Mouse (Mus musculus): Measurements from ENCODE around the gene Dgkb.

The Dgkb gene

GRCm38 (mm10) chr12:38371597-38371996 is 554.1 kb downstream of the Dgkb start:
- DNase-seq (ENCODE audit: low read depth, low spot score), result no peak

GRCm38 (mm10) chr12:38374159-38374558 is 556.6 kb downstream of the Dgkb start:
- no peak for DNase-seq (ENCODE audit: low read depth, low spot score)

- no peak for DNase-seq (ENCODE audit: low read depth, low spot score)
Measured at GRCm38 (mm10) chr12:38385942-38386341, 568.4 kb downstream of the Dgkb start.

- no peak for DNase-seq (ENCODE audit: low read depth, low spot score)
Measured at GRCm38 (mm10) chr12:38386991-38387390, 569.5 kb downstream of the Dgkb start.

- no peak for DNase-seq (ENCODE audit: low read depth, low spot score)
Measured at GRCm38 (mm10) chr12:38387654-38388053, 570.1 kb downstream of the Dgkb start.

- DNase-seq (ENCODE audit: low read depth, low spot score), result no peak
Measured at GRCm38 (mm10) chr12:38388243-38388642, 570.7 kb downstream of the Dgkb start.

- no peak for DNase-seq (ENCODE audit: low read depth, low spot score)
Measured at GRCm38 (mm10) chr12:38397754-38398312, 580.3 kb downstream of the Dgkb start.

GRCm38 (mm10) chr12:38400089-38400488 is 582.6 kb downstream of the Dgkb start:
- DNase-seq (ENCODE audit: low read depth, low spot score), result no peak

- DNase-seq (ENCODE audit: low read depth, low spot score), result no peak
Measured at GRCm38 (mm10) chr12:38435364-38436130, 618.0 kb downstream of the Dgkb start.

GRCm38 (mm10) chr12:38436131-38436436 is 618.6 kb downstream of the Dgkb start:
- DNase-seq (ENCODE audit: low read depth, low spot score), result no peak

- no peak for DNase-seq (ENCODE audit: low read depth, low spot score)
Measured at GRCm38 (mm10) chr12:38450323-38451087, 633.0 kb downstream of the Dgkb start.

GRCm38 (mm10) chr12:38451677-38452076 is 634.2 kb downstream of the Dgkb start:
- DNase-seq (ENCODE audit: low read depth, low spot score), result no peak

- no peak for DNase-seq (ENCODE audit: low read depth, low spot score)
Measured at GRCm38 (mm10) chr12:38468191-38468590, 650.7 kb downstream of the Dgkb start.

- DNase-seq (ENCODE audit: low read depth, low spot score), result no peak
Measured at GRCm38 (mm10) chr12:38468605-38469004, 651.1 kb downstream of the Dgkb start.

GRCm38 (mm10) chr12:38497229-38497628 is 679.7 kb downstream of the Dgkb start:
- no peak for DNase-seq (ENCODE audit: low read depth, low spot score)

GRCm38 (mm10) chr12:38500931-38501330 is 683.4 kb downstream of the Dgkb start:
- DNase-seq (ENCODE audit: low read depth, low spot score), result no peak

- no peak for DNase-seq (ENCODE audit: low read depth, low spot score)
Measured at GRCm38 (mm10) chr12:38508195-38508594, 690.7 kb downstream of the Dgkb start.

GRCm38 (mm10) chr12:38545431-38545830 is 727.9 kb downstream of the Dgkb start:
- DNase-seq (ENCODE audit: low read depth, low spot score), result no peak

GRCm38 (mm10) chr12:38577141-38577540 is 759.6 kb downstream of the Dgkb start:
- no peak for DNase-seq (ENCODE audit: low read depth, low spot score)

GRCm38 (mm10) chr12:38579191-38579817 is 761.8 kb downstream of the Dgkb start:
- no peak for DNase-seq (ENCODE audit: low read depth, low spot score)

- DNase-seq (ENCODE audit: low read depth, low spot score), result no peak
Measured at GRCm38 (mm10) chr12:38586368-38586865, 768.9 kb downstream of the Dgkb start.

GRCm38 (mm10) chr12:38589951-38590350 is 772.4 kb downstream of the Dgkb start:
- no peak for DNase-seq (ENCODE audit: low read depth, low spot score)
